Mouse (Mus musculus): ENCODE results near the gene Cntnap2. TPM values are rescaled to one million over a fixed set of nuclear protein-coding genes. Genes with fewer than 3 reads are reported as not detected.
A peak's percentile ranks its signal among the peaks of the same experiment; 100 is the strongest.

The Cntnap2 gene
- polyA plus RNA-seq, 1 experiment from 2014 or later, result 70.3 TPM

- Histone ChIP-seq H3K9ac (ENCODE audit: low read length) (no peak overlapping the region), H3K27ac (ENCODE audit: low read depth, low read length) (no peak overlapping the region), H3K9me3 (replicated peaks; ENCODE audit: control insufficient read depth, low read length) (no peaks in the 10 kb centered on the region), H3K4me1 (ENCODE audit: control insufficient read depth, insufficient read depth, low read length) (no peaks in the 10 kb centered on the region), H3K36me3 (ENCODE audit: control insufficient read depth, insufficient read depth, low read length) (no peaks in the 10 kb centered on the region), H3K4me3 (ENCODE audit: low read depth, low read length) (no peak overlapping the region), H3K4me2 (ENCODE audit: low read length) (no peak overlapping the region), H3K27me3 (replicated peaks; ENCODE audit: control insufficient read depth, insufficient read depth, low read length) (no peaks in the 10 kb centered on the region)
- WGBS, result 77% methylated on average over 7 of the region's 7 CpGs
- DNase-seq (ENCODE audit: low spot score) (no peak), ATAC-seq (no peak)
Measured at GRCm38 (mm10) chr6:45381126-45381525, 322.0 kb downstream of the Cntnap2 start.

GRCm38 (mm10) chr6:45389034-45389433, 329.9 kb downstream of the Cntnap2 start:
- no peak overlapping the region for H3K27ac ChIP-seq (ENCODE audit: low read depth, low read length)
- H3K27me3 ChIP-seq (replicated peaks; ENCODE audit: control insufficient read depth, insufficient read depth, low read length), result no peaks in the 10 kb centered on the region
- H3K4me3 ChIP-seq (ENCODE audit: low read depth, low read length), result no peak overlapping the region
- no peak for DNase-seq (ENCODE audit: low spot score)
- no peak overlapping the region for H3K9ac ChIP-seq (ENCODE audit: low read length)
- 48% methylated on average over 1 of the region's 1 CpGs for WGBS
- ATAC-seq, result no peak
- no peaks in the 10 kb centered on the region for H3K36me3 ChIP-seq (ENCODE audit: control insufficient read depth, insufficient read depth, low read length)
- H3K9me3 ChIP-seq (replicated peaks; ENCODE audit: control insufficient read depth, low read length), result no peaks in the 10 kb centered on the region
- no peak overlapping the region for H3K4me2 ChIP-seq (ENCODE audit: low read length)
- no peaks in the 10 kb centered on the region for H3K4me1 ChIP-seq (ENCODE audit: control insufficient read depth, insufficient read depth, low read length)

GRCm38 (mm10) chr6:45413629-45414028, 354.5 kb downstream of the Cntnap2 start:
- Histone ChIP-seq H3K9me3 (replicated peaks; ENCODE audit: control insufficient read depth, low read length) (no peaks in the 10 kb centered on the region), H3K27me3 (replicated peaks; ENCODE audit: control insufficient read depth, insufficient read depth, low read length) (no peaks in the 10 kb centered on the region), H3K9ac (ENCODE audit: low read length) (no peak overlapping the region), H3K4me1 (ENCODE audit: control insufficient read depth, insufficient read depth, low read length) (no peaks in the 10 kb centered on the region), H3K27ac (ENCODE audit: low read depth, low read length) (no peak overlapping the region), H3K4me3 (ENCODE audit: low read depth, low read length) (no peak overlapping the region), H3K36me3 (ENCODE audit: control insufficient read depth, insufficient read depth, low read length) (no peaks in the 10 kb centered on the region), H3K4me2 (ENCODE audit: low read length) (no peak overlapping the region)
- DNase-seq (ENCODE audit: low spot score) (peak; percentile 53), ATAC-seq (no peak)
- 83% methylated on average over 2 of the region's 2 CpGs for WGBS

- DNase-seq (ENCODE audit: low spot score), result peak; percentile 45
- H3K4me1 ChIP-seq (ENCODE audit: control insufficient read depth, insufficient read depth, low read length), result no peaks in the 10 kb centered on the region
- H3K27ac ChIP-seq (ENCODE audit: low read depth, low read length), result no peak overlapping the region
- no peaks in the 10 kb centered on the region for H3K27me3 ChIP-seq (replicated peaks; ENCODE audit: control insufficient read depth, insufficient read depth, low read length)
- no peak overlapping the region for H3K4me3 ChIP-seq (ENCODE audit: low read depth, low read length)
- no peak overlapping the region for H3K9ac ChIP-seq (ENCODE audit: low read length)
- 70% methylated on average over 1 of the region's 1 CpGs for WGBS
- no peak for ATAC-seq
- H3K4me2 ChIP-seq (ENCODE audit: low read length), result no peak overlapping the region
- H3K9me3 ChIP-seq (replicated peaks; ENCODE audit: control insufficient read depth, low read length), result no peaks in the 10 kb centered on the region
- H3K36me3 ChIP-seq (ENCODE audit: control insufficient read depth, insufficient read depth, low read length), result no peaks in the 10 kb centered on the region
Measured at GRCm38 (mm10) chr6:45455424-45455823, 396.3 kb downstream of the Cntnap2 start.

- Histone ChIP-seq H3K36me3 (ENCODE audit: control insufficient read depth, insufficient read depth, low read length) (no peaks in the 10 kb centered on the region), H3K27ac (ENCODE audit: low read depth, low read length) (no peak overlapping the region), H3K9me3 (replicated peaks; ENCODE audit: control insufficient read depth, low read length) (no peaks in the 10 kb centered on the region), H3K27me3 (replicated peaks; ENCODE audit: control insufficient read depth, insufficient read depth, low read length) (no peaks in the 10 kb centered on the region), H3K4me2 (ENCODE audit: low read length) (no peak overlapping the region), H3K9ac (ENCODE audit: low read length) (no peak overlapping the region), H3K4me3 (ENCODE audit: low read depth, low read length) (no peak overlapping the region), H3K4me1 (ENCODE audit: control insufficient read depth, insufficient read depth, low read length) (no peaks in the 10 kb centered on the region)
- DNase-seq (ENCODE audit: low spot score) (no peak), ATAC-seq (no peak)
- 73% methylated on average over 3 of the region's 3 CpGs for whole genome bisulfite sequencing
Measured at GRCm38 (mm10) chr6:45518221-45518620, 459.1 kb downstream of the Cntnap2 start.

GRCm38 (mm10) chr6:45536999-45537398, 477.8 kb downstream of the Cntnap2 start:
- H3K27ac ChIP-seq (ENCODE audit: low read depth, low read length), result no peak overlapping the region
- WGBS, result 67% methylated on average over 2 of the region's 2 CpGs
- ATAC-seq (no peak), DNase-seq (ENCODE audit: low spot score) (no peak)
- no peaks in the 10 kb centered on the region for H3K4me1 ChIP-seq (ENCODE audit: control insufficient read depth, insufficient read depth, low read length)
- H3K36me3 ChIP-seq (ENCODE audit: control insufficient read depth, insufficient read depth, low read length), result no peaks in the 10 kb centered on the region
- no peaks in the 10 kb centered on the region for H3K9me3 ChIP-seq (replicated peaks; ENCODE audit: control insufficient read depth, low read length)
- no peak overlapping the region for H3K4me2 ChIP-seq (ENCODE audit: low read length)
- no peaks in the 10 kb centered on the region for H3K27me3 ChIP-seq (replicated peaks; ENCODE audit: control insufficient read depth, insufficient read depth, low read length)
- no peak overlapping the region for H3K9ac ChIP-seq (ENCODE audit: low read length)
- H3K4me3 ChIP-seq (ENCODE audit: low read depth, low read length), result no peak overlapping the region

GRCm38 (mm10) chr6:45544319-45544875, 485.2 kb downstream of the Cntnap2 start:
- DNase-seq (ENCODE audit: low spot score) (peak; percentile 38), ATAC-seq (peak; percentile 62; the same call in 1 of the 2 replicates)
- Histone ChIP-seq H3K9me3 (replicated peaks; ENCODE audit: control insufficient read depth, low read length) (no peaks in the 10 kb centered on the region), H3K27ac (ENCODE audit: low read depth, low read length) (no peak overlapping the region), H3K4me3 (ENCODE audit: low read depth, low read length) (no peak overlapping the region), H3K36me3 (ENCODE audit: control insufficient read depth, insufficient read depth, low read length) (no peaks in the 10 kb centered on the region), H3K4me1 (ENCODE audit: control insufficient read depth, insufficient read depth, low read length) (no peaks in the 10 kb centered on the region; the same call in 1 of the 2 replicates), H3K27me3 (replicated peaks; ENCODE audit: control insufficient read depth, insufficient read depth, low read length) (no peaks in the 10 kb centered on the region), H3K4me2 (ENCODE audit: low read length) (no peak overlapping the region), H3K9ac (ENCODE audit: low read length) (no peak overlapping the region)
- 56% methylated on average over 7 of the region's 7 CpGs for WGBS

- H3K4me2 ChIP-seq (ENCODE audit: low read length), result no peak overlapping the region
- ATAC-seq, result no peak
- H3K27me3 ChIP-seq (replicated peaks; ENCODE audit: control insufficient read depth, insufficient read depth, low read length), result no peaks in the 10 kb centered on the region
- DNase-seq (ENCODE audit: low spot score), result no peak
- no peak overlapping the region for H3K9ac ChIP-seq (ENCODE audit: low read length)
- no peak overlapping the region for H3K27ac ChIP-seq (ENCODE audit: low read depth, low read length)
- 87% methylated on average over 1 of the region's 1 CpGs for WGBS
- no peak overlapping the region for H3K4me3 ChIP-seq (ENCODE audit: low read depth, low read length)
- H3K36me3 ChIP-seq (ENCODE audit: control insufficient read depth, insufficient read depth, low read length), result no peaks in the 10 kb centered on the region
- H3K9me3 ChIP-seq (replicated peaks; ENCODE audit: control insufficient read depth, low read length), result no peaks in the 10 kb centered on the region
- H3K4me1 ChIP-seq (ENCODE audit: control insufficient read depth, insufficient read depth, low read length), result no peaks in the 10 kb centered on the region
Measured at GRCm38 (mm10) chr6:45559724-45560123, 500.6 kb downstream of the Cntnap2 start.

- 75% methylated on average over 6 of the region's 6 CpGs for WGBS
- peak; percentile 46; the same call in 1 of the 2 replicates for ATAC-seq
Measured at GRCm38 (mm10) chr6:45584467-45585094, 525.4 kb downstream of the Cntnap2 start.

More at GRCm38 (mm10) chr6:45584467-45585094, 525.4 kb downstream of the Cntnap2 start:
- Histone ChIP-seq H3K9me3 (replicated peaks; ENCODE audit: control insufficient read depth, low read length) (no peaks in the 10 kb centered on the region), H3K9ac (ENCODE audit: low read length) (no peak overlapping the region), H3K4me1 (ENCODE audit: control insufficient read depth, insufficient read depth, low read length) (no peaks in the 10 kb centered on the region), H3K4me2 (ENCODE audit: low read length) (no peak overlapping the region), H3K4me3 (ENCODE audit: low read depth, low read length) (no peak overlapping the region), H3K36me3 (ENCODE audit: control insufficient read depth, insufficient read depth, low read length) (no peaks in the 10 kb centered on the region), H3K27me3 (replicated peaks; ENCODE audit: control insufficient read depth, insufficient read depth, low read length) (no peaks in the 10 kb centered on the region), H3K27ac (ENCODE audit: low read depth, low read length) (no peak overlapping the region)
- DNase-seq (ENCODE audit: low spot score), result peak; percentile 39
